Mouse (Mus musculus) left cerebral cortex, postnatal 4 days (tissue): Measurements from ENCODE around the gene Atxn7l3. TPM values are rescaled to one million over a fixed set of nuclear protein-coding genes. Genes with fewer than 3 reads are reported as not detected.

Experiments used
- DNase-seq: peaks from one replicate; pipeline ENCODE4 v3.0.0-alpha.2; 2022
- intact Hi-C: fragments of 180-260 bp; cut with DNase I; formaldehyde crosslinking; loops from one replicate; pipeline ENCODE4 v1.15.1; 2025
- total RNA-seq, 2 experiments: library from RNA; stranded (reverse); gene quantifications; 2 replicates each; pipeline ENCODE4 v1.2.3; 2021

Atxn7l3 gene
- total RNA-seq, 2 experiments from 2014 or later = 183 to 189 TPM

DNA sequence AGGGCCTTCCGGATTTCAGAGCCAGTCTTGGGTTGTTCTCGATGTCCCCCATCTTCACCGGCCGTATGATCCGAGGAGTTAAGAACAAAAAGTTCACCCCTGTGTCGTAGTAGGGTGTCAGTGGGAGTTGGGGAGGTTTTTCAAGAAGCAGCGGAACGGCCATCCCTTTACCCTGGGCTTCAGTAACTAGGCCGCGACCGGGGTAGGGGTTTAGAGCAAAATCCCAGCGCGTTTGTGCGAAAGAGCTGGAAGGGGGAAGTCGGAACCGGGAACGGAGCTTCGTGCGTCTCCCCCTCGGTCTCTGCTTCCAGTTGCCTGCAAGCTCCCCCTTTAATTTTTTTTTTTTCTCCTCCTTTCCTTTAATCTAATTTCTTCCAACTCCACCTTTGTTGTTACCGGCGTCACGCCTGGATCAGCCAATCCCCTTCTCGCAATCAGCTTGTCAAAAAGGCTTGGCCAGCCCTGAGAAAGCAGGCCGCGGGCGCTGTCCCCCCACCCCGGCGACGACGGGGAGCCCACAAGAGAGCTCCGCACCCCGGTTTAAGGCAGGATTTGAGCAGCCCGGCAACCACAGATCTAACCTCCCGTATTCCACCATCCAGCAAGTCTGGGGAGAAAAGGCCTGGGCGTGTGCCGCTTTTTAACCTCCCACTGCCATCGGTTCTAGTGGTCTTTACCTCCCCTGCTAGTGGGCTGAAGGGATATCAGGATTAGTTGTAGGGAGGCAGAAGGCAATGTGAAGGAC lies 23.7 kb upstream of the Atxn7l3 start:
- peak; percentile 87 for DNase-seq
- intact Hi-C loops = loop anchor here (2.0 to 5.0 kb wide), 2 partner anchors 75 to 87 kb away; partner anchors contain the start of gene Slc25a39

DNA sequence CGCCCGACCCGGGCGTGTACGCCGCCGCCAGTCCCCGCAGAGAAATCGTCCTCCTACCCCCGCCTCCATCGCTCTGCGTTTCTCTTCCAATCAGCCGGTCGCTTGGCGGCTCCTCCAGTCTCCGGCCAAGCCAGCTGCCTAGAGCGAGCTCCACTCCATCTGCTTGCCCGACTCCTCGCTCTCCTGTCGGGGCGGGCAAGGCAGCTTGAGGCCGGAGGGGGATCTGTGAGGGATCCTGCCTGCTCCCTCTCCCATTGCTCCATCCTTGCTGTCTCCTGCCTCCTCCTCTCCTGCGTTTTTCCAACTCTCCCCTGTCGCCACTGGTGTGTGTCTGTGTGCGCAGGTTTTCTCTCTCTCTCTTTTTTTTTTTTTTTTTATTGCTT lies 23.0 kb upstream of the Atxn7l3 start, which contains the start of gene Ubtf:
Gene Ubtf (minus strand): TSS at position 333 of the 383 bp plus-strand sequence.
- intact Hi-C loops = loop anchor here (5.0 kb wide), 1 partner anchor 88 kb away; the partner anchor contains the start of gene Slc25a39
- peak; percentile 94 for DNase-seq

DNA sequence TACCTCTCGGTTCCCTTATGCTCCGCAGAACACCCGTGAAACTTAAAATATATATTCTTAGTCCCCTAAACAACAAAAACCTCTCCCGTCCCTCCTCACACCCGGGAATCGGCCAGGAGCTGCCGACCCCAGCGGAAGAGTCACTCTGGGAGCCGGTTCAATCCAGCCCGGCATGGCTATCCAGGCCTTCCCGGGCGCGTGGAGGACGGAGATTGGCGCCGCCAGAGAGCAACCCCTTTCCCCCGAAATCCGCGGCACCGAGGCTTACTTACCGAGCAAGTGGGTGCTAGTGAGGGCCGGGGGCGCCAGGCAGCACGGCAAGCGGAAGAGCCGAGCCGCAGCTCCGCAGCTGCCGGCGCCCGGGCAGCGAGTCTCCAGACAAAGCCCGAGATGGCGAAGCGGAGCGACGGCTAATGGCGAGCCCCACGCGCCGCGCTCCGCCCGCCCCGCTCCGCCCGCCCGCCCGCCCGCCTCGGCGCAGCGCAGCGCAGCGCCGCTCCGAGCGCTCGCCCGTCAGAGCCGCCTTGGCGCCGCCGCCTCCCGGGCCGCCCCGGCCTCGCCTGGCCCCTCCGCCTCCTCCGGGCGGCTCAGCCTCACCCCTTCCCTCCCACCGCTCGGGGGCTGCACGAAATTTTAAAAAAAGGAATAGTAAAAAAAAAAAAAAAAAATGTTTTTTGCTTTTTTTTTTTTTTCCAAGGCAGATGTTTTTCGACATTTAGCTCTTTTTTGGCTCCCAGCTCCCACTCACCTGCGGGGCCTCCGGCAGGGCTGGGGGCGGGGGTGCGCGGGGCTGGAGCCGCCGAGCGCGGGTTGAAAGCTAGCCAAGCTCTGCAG lies 22.4 kb upstream of the Atxn7l3 start:
- intact Hi-C loops = loop anchor here (5.0 kb wide), 1 partner anchor 89 kb away; the partner anchor contains the start of gene Slc25a39
- DNase-seq = peak; percentile 48

DNA sequence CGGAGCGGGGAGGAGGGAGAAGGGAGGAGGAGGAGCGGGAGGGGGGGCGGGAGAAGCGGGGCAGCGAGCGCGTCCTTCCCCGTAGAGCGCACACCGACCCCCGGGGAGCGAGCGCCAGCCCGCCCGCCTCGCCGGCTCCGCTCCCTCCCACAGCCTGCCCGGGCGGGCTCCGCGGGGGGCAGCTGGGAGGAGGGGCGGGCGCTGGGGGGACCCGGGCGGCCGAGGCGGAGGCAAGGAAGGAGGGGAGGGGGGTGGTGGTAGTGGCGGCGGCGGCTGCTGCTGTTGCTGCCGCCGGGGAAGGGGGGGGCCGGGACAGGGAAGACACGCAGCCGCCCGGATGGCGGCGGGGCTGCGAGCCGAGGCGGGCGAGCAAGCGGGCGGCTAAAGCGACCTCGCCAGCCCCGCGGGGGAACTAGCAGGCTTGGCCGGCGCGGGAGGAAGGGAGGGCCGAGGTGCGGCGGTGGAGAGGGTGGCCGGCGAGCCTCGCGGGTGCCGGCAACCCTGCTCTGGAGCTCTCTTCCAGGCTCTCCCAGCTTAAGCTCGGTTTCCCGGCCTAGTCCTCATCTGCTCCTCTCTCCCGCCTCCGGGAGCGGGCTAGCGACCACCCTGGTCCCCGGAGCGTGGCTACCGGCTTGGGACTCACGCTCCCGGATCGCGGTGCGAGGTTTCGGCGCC lies 21.6 kb upstream of the Atxn7l3 start:
- intact Hi-C loops = loop anchor here (5.0 kb wide), 1 partner anchor 89 kb away; the partner anchor contains the start of gene Slc25a39
- peak; percentile 78 for DNase-seq

DNA sequence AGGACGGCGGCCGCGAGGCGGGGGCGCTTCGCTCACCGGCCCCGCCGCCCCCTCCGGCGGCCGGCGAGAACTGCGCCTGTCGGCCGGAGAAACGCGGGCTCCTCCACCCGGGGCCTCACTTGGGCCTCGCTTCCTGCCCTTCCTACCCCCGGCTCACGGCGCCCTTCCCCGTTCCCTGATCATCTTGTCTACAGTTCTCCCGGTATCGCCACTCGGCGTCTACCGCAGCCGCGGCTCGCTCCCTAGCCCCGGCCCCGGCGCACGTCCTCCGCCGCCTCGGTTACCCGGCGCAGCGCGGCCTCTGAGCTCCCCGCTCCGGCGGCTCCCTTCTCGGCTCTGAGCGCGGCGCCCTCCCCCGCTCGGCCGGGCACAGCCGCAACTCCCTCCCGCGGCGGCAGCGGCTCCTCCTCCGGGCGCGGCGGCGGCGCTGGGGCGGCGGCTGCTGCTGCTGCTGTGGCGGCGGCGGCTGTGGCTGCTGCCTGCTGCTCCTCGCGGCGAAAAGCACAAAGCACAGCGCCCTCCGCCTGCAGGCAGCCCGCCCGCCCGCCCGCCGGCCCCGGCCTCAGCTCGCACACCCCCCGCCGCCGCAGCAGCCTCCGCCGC lies 21.0 kb upstream of the Atxn7l3 start:
- intact Hi-C loops = loop anchor here (5.0 kb wide), 1 partner anchor 90 kb away; the partner anchor contains the start of gene Slc25a39

DNA sequence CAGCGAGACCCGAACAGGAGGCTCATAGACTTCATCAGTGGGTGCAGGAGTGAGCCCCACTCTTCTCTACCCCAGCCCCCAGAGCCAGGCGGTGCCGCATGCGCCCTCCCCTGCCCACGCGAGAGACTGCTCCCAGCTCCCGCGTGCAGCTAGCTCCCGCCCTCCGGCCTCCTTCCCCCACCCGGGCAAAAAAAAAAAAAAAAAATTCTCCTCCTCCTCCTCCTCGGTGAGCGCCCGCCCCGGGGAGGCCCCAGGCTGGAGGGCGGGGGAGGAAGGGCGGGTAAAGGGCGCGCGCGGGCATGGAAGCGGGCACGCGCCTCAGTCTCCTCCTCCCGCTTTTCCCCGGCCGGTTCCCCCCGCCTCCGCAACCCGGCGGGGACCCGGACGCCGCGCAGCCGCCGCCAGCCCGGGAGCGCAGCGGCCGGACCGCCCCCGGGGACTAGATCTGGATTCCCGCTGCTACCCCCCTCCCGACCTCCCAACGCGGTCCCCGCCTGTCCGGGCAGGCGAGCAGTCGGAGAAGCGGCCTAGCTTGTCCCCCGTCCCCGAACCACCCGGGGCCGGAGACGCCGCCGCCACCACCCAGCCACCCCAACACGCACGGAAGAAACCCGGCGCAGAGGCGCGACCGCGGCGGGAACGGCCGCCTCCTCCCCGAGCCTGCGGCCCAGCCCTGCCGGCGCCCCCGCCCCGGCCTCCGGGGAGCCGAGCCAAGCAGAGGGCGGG lies 20.3 kb upstream of the Atxn7l3 start:
- intact Hi-C loops = loop anchor here (5.0 kb wide), 1 partner anchor 91 kb away; the partner anchor contains the start of gene Slc25a39

More for the DNA sequence above, 21.0 kb upstream of the Atxn7l3 start:
- DNase-seq = peak; percentile 65

DNA sequence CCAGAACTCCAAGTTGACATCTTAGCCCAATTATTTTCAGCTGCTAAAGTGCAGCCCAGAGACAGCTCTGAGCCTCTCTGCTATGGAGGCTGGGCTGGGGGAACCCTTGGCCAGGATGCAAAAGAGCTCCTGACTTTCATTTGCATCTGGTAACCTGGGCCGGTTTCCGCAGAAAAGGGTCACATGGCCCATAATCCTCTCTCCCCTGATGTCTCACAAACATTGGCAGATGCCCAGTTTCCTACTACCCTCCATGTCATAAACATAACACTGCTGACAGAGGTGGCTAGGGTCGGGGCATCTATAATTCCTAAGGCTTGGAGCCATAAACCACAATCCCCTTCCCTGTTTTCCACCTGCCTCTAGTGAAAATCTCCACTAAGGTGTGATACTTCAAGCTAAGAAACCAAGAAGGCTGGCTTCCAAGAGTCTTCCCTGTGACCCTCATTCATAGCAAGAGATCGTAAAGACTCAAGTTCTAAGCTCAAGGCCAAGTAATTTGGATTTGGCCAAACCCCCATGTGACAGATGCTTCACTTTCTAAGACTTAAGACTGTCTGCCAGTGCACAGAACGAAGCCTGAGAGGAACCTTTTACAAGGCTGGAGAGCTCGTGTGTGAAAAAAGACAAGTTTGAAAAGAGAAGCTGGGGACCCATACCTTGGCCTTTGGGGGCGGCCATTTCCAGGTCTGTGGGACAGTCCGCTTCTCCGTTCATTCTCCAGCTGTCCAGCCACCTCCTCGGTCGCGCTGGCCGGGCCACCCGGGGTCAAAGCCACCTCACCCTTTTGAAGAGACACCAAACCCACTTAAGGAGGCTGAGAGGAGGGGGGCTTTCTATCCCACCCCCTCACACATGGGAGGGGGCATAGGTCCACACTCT lies 19.5 kb upstream of the Atxn7l3 start:
- peak; percentile 30 for DNase-seq
- intact Hi-C loops = loop anchor here (5.0 kb wide), 1 partner anchor 91 kb away; the partner anchor contains the start of gene Slc25a39

More for the DNA sequence above, 20.3 kb upstream of the Atxn7l3 start:
- DNase-seq = peak; percentile 87

DNA sequence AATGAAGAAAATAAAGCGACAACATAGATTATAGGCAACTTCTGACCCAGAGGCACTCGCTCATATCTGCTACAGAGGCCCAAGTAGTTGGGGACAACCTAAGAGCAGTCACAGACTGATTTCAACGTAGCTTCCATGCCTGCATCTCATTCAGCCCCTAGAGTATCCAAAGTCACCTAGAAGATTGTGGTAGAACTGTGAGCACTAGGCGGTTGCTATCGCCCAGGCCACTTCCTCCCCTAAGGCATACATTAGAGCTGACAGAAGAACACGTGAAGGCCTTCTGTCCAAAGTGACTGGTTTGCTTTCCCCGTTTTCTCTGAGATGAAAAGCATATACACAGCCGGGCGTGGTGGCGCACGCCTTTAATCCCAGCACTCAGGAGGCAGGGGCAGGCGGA lies 17.9 kb upstream of the Atxn7l3 start:
- intact Hi-C loops = no loop called here
- no peak for DNase-seq

DNA sequence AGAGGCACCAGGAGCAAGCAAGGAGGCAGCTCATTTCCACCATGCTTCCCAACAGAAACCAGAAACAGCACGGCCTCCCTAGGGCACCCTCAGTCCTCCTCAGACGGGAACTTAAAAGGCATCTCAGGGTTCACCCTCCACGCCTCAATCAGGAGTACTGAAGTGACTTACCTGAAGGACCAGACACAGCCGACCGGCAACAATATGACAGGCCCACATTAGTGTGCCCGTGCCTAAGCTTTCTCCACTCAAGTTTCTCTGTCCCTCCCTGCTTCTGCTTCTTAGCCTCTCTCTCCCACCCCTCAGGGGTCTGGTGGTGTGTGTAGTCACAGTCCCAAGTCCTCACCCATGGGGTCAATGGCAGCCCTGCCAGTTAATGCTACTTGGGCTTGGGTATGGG lies 16.2 kb upstream of the Atxn7l3 start:
- DNase-seq = no peak
- intact Hi-C loops = no loop called here

DNA sequence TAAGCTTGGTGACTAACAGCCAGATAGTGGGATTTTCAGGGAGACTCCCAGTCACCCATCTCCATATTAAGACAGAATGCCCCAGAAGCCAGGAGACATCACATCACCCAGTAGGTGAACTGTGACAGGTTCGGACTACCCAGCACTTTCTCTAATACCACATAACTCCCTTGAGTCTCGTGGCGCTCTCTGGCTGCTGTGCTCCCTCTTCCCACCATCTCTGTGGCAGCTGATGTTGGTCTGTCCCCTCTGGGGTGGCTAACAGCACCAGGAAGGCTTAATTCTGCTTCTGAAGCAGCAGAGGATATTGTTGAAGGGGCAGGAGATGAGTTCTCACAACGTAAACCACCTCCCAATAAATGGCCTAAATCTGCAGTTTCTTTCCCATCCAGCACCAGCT lies 15.5 kb upstream of the Atxn7l3 start:
- intact Hi-C loops = no loop called here
- no peak for DNase-seq

DNA sequence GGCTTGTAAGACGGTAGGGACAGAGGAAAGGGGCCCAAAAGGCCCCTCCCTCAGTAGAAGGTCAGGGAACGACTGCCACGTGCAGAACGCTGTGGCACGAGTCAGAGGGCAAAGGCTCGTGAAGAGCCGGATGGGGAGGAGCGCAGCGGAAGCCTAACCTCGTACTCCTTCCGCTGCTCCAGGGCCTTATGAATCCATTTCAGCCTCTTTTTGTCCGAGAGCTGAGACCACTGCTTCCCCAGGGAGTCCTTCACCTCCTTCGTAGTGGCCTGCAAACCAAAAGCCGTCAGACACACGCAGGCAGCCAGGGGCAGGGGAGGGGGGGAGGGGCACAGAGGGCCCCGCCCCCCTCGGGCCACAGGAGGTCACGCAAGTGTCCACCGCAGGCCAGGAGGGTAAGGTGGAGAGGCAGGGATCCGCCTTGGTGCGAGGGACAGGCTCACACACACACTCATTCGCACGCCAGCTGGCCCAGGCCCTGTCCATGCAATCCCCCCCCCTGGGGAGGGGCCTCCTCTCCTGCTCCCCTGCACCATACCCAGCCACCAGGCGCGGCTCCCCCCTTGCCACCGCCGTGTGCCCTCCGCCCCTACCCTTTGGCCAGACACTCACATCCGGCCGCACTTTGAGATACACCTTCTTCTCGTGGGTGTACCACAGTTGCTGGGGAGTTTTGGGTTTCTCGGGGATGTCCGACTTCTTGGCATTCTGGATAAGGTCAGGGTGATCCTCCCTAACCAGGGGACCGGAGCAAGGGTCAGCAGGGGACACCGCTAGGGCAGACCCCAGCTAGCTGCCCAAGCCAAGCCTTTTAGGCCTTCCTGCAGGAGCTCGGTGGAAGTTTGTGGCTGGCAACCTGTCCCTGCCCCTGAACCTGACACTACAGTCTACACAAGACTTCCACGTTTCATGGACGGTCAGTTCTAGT lies 14.6 kb upstream of the Atxn7l3 start:
- intact Hi-C loops = no loop called here
- DNase-seq = peak; percentile 32

DNA sequence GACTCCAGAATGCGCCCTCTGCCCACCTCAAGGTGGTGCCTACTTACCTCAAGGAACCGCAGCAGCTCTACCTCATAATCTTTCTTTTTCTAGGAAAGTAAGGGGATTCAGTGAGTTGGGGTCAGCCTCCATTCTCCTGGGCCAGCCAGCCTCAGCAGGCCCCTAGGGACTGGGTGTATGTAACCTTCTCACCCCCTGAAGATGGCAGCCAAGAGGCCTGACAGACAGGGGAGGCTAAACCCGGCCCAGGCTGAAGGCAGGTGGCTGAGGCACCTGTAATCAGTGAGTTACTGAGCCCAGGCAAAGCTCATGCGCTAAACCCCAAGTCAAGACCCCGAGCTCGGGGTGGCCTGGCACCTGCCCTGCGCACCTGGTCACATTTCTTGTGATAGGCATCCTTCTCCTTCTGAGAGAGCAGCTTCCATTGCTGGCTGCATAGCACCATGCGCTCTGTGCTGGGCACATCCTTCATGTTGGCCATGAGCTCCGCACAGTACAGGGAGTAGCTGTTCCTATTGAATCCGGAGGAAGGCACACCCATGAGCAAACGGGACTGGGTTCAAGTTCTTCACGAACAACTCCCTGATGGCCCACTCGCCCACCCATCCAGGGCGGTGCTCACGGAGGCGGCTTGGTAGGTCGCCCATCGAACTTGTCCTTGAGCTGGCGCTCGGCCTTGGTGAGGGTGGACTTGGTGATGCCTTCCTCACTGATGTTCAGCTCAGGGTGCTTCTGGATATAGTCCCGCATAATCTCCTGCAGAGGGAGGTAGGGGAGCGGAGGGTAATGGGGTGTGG lies 13.6 kb upstream of the Atxn7l3 start:
- intact Hi-C loops = no loop called here
- peak; percentile 13 for DNase-seq

DNA sequence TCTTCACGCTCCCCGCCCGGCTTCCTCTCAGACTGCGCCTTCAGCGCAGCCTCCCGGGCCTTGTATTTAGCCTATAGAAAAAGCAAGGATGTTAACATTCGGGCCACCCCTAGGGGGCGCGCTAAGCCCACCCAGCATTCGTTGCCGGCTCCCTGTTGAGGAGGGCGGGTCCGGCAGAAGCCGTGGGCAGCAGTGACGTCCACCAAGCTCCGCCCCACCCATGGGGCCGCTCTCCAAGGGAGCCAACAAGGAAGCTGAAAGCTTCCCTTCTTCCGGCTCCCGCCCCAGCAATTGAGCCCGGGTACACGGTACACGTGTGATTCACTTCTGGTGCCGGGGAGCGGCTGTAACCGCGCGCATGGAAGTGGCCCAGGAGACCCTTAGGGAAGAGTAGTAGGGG lies 12.5 kb upstream of the Atxn7l3 start:
- intact Hi-C loops = no loop called here
- peak; percentile 96 for DNase-seq

DNA sequence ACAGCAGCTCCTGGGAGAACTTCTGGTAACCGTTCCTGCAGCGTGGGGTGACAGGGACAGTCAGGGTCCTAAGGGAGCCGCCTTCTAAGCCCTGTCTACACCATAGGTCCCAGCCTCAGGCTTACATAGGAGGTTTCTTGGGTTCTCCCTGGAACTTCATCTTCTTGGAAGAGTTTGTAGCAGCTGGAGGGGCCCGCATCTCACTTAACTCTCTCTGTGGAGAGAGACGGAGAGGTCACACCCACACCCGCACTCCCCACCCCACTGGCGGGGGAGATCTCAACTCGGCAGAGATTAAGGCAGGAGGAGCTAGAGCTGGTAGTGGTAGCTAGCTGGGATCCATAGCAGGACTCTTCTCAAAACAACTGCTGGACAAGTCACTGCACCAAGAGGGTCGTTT lies 11.7 kb upstream of the Atxn7l3 start:
- DNase-seq = no peak
- intact Hi-C loops = no loop called here

DNA sequence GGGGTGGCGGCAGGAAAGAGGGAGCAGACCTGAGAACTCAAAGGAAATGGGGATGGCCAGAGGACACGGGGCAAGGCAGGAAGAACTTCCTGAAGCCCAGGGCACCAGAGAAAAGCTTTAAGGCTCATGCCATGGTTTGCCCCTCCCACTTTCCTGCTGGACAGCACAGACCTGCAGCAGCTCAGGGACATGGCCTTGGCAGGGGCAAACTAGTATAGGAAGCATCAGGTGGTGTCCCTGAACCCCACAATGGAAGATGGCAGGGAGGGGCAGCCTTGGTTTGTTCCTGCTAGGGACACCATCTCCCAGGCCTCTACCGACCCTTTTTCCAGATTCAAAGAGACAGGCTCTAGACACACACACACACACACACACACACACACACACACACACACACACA lies 8.9 kb upstream of the Atxn7l3 start:
- intact Hi-C loops = no loop called here
- no peak for DNase-seq

DNA sequence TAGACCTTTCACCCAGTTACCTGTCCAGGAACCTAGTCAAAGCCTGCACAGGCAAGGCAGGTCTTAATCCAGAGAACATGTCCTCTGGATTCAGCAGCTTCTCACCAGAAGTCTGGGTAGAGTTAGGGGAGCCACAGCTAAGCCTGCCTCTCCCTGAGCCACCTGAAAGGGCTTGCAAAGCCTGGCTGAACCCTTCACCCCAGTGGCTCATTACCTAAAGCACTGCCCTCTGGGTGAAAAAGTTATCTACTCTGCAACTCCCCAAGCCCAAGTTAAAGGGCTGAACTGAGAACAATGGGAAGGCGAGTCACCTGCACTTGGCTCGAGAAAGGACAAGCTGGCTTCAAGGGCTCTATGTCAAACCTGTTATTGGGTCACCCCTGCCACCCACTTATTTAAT lies 7.7 kb upstream of the Atxn7l3 start:
- no peak for DNase-seq
- intact Hi-C loops = no loop called here

DNA sequence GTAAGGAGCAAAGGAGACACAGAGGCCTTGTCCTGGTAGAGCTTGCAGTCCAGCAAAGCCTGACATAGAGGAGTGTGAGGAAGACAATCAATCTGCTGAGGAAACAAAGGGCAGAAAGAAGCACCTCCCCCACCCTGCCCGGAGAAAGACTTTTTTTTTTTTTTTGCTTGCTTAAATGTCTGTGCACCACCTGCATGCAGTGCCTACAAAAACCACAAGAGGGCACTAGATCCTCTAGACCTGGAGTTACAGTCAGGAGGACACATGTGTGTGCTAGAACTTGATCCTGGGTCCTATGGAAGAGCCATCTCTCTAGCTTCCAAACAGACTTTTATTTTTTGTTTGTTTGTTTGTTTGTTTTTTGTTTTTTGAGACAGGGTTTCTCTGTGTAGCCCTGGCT lies 3.4 kb upstream of the Atxn7l3 start:
- intact Hi-C loops = loop anchor here (5.0 kb wide), 2 partner anchors 112 to 132 kb away; partner anchors contain the start of gene Grn
- peak; percentile 74 for DNase-seq
